Mouse (Mus musculus): ENCODE results near the gene Gm49405. TPM values are rescaled to one million over a fixed set of nuclear protein-coding genes. Genes with fewer than 3 reads are reported as not detected.
A peak's percentile ranks its signal among the peaks of the same experiment; 100 is the strongest.
"Not testable (repeated sequence)": the region's sequence is repeated elsewhere in the genome, so short reads cannot be mapped to it uniquely, and the experiment has no call there.

Gm49405 gene
- polyA plus RNA-seq, 1 experiment: 1.2 TPM

GRCm38 (mm10) chr19:4037788-4038232, 37.4 kb downstream of the Gm49405 start, which contains the start of gene Gstp1:
Gene Gstp1 (minus strand): TSS chr19:4037985.
- DNase-seq: peak; percentile 93

GRCm38 (mm10) chr19:4040941-4041340, 40.5 kb downstream of the Gm49405 start:
- H3K27me3 ChIP-seq (replicated peaks; ENCODE audit: control insufficient read depth, insufficient read depth, low read length); H3K27ac ChIP-seq (ENCODE audit: insufficient read depth, low read depth, low read length); DNase-seq; H3K36me3 ChIP-seq (ENCODE audit: control insufficient read depth, insufficient read depth, low read length); H3K4me3 ChIP-seq (ENCODE audit: insufficient read depth, low read depth, low read length): not testable (repeated sequence)
- 82% methylated on average over 5 of the region's 5 CpGs for WGBS
- peaks cover 12% of the 10 kb centered on the region; the same call in 1 of the 2 replicates for H3K4me1 ChIP-seq (ENCODE audit: control insufficient read depth, insufficient read depth, low read length)

More at GRCm38 (mm10) chr19:4037788-4038232, 37.4 kb downstream of the Gm49405 start, which contains the start of gene Gstp1:
- under 1% methylated on average over 26 of the region's 26 CpGs for WGBS
- Histone ChIP-seq H3K27ac (ENCODE audit: insufficient read depth, low read depth, low read length) (peak within 1 kb of the TSS; percentile 84), H3K27me3 (replicated peaks; ENCODE audit: control insufficient read depth, insufficient read depth, low read length) (no peaks in the 10 kb centered on the region), H3K36me3 (ENCODE audit: control insufficient read depth, insufficient read depth, low read length) (no peaks in the 10 kb centered on the region), H3K4me1 (ENCODE audit: control insufficient read depth, insufficient read depth, low read length) (peaks cover 10% of the 10 kb centered on the region; the same call in 1 of the 2 replicates), H3K4me3 (ENCODE audit: insufficient read depth, low read depth, low read length) (peak within 1 kb of the TSS; percentile 91)
- TF ChIP-seq POLR2A (IDR thresholded peaks at IDR 0.05; ENCODE audit: low read depth, low read length): peak; percentile 74
- TF ChIP-seq CTCF (conservative IDR thresholded peaks at IDR 0.05; ENCODE audit: insufficient read depth, insufficient read length, low read depth, low read length): 0 out of 2 replicates have a peak, but pooled peaks have one; percentile 16

- not testable (repeated sequence) for H3K4me3 ChIP-seq (ENCODE audit: insufficient read depth, low read depth, low read length); H3K27ac ChIP-seq (ENCODE audit: insufficient read depth, low read depth, low read length); H3K36me3 ChIP-seq (ENCODE audit: control insufficient read depth, insufficient read depth, low read length); H3K27me3 ChIP-seq (replicated peaks; ENCODE audit: control insufficient read depth, insufficient read depth, low read length); DNase-seq
- H3K4me1 ChIP-seq (ENCODE audit: control insufficient read depth, insufficient read depth, low read length): peaks cover 12% of the 10 kb centered on the region; the same call in 1 of the 2 replicates
- 96% methylated on average over 4 of the region's 4 CpGs for WGBS
These were observed 41.1 kb downstream of the Gm49405 start for GRCm38 (mm10) chr19:4041500-4041899.

- peak; percentile 47 for DNase-seq
- H3K4me1 ChIP-seq (ENCODE audit: control insufficient read depth, insufficient read depth, low read length): peaks cover 11% of the 10 kb centered on the region; the same call in 1 of the 2 replicates
- TF ChIP-seq CTCF (conservative IDR thresholded peaks at IDR 0.05; ENCODE audit: insufficient read depth, insufficient read length, low read depth, low read length): no peak
- no peak for TF ChIP-seq POLR2A (IDR thresholded peaks at IDR 0.05; ENCODE audit: low read depth, low read length)
- no peaks in the 10 kb centered on the region for H3K36me3 ChIP-seq (ENCODE audit: control insufficient read depth, insufficient read depth, low read length)
- H3K4me3 ChIP-seq (ENCODE audit: insufficient read depth, low read depth, low read length): no peak overlapping the region
- H3K27me3 ChIP-seq (replicated peaks; ENCODE audit: control insufficient read depth, insufficient read depth, low read length): no peaks in the 10 kb centered on the region
- 65% methylated on average over 14 of the region's 14 CpGs for WGBS
- no peak overlapping the region for H3K27ac ChIP-seq (ENCODE audit: insufficient read depth, low read depth, low read length)
These were observed 41.7 kb downstream of the Gm49405 start for GRCm38 (mm10) chr19:4042124-4042523.

- not testable (repeated sequence) for H3K36me3 ChIP-seq (ENCODE audit: control insufficient read depth, insufficient read depth, low read length); H3K4me3 ChIP-seq (ENCODE audit: insufficient read depth, low read depth, low read length); H3K27ac ChIP-seq (ENCODE audit: insufficient read depth, low read depth, low read length); H3K4me1 ChIP-seq (ENCODE audit: control insufficient read depth, insufficient read depth, low read length); DNase-seq; H3K27me3 ChIP-seq (replicated peaks; ENCODE audit: control insufficient read depth, insufficient read depth, low read length)
- 86% methylated on average over 5 of the region's 5 CpGs for whole genome bisulfite sequencing
These were observed 43.7 kb downstream of the Gm49405 start for GRCm38 (mm10) chr19:4044109-4044508.

GRCm38 (mm10) chr19:4045966-4046865, 45.8 kb downstream of the Gm49405 start, which contains the start of gene Gstp2:
Gene Gstp2 (minus strand): TSS chr19:4046023.
- peak within 1 kb of the TSS; percentile 33; the same call in 1 of the 2 replicates for H3K27ac ChIP-seq (ENCODE audit: insufficient read depth, low read depth, low read length)
- H3K4me3 ChIP-seq (ENCODE audit: insufficient read depth, low read depth, low read length): no peak within 1 kb of the TSS
- peaks cover 2% of the 10 kb centered on the region; the same call in 1 of the 2 replicates for H3K4me1 ChIP-seq (ENCODE audit: control insufficient read depth, insufficient read depth, low read length)
- 34% methylated on average over 16 of the region's 16 CpGs for WGBS
- no peaks in the 10 kb centered on the region for H3K36me3 ChIP-seq (ENCODE audit: control insufficient read depth, insufficient read depth, low read length)
- peak; percentile 56 for TF ChIP-seq CTCF (conservative IDR thresholded peaks at IDR 0.05; ENCODE audit: insufficient read depth, insufficient read length, low read depth, low read length)
- TF ChIP-seq POLR2A (IDR thresholded peaks at IDR 0.05; ENCODE audit: low read depth, low read length): no peak
- DNase-seq: peak; percentile 95
- H3K27me3 ChIP-seq (replicated peaks; ENCODE audit: control insufficient read depth, insufficient read depth, low read length): no peaks in the 10 kb centered on the region

GRCm38 (mm10) chr19:4046866-4047254, 46.4 kb downstream of the Gm49405 start:
- DNase-seq: no peak
- Histone ChIP-seq H3K36me3 (ENCODE audit: control insufficient read depth, insufficient read depth, low read length) (no peaks in the 10 kb centered on the region), H3K4me1 (ENCODE audit: control insufficient read depth, insufficient read depth, low read length) (peaks cover 2% of the 10 kb centered on the region; the same call in 1 of the 2 replicates), H3K4me3 (ENCODE audit: insufficient read depth, low read depth, low read length) (no peak overlapping the region), H3K27me3 (replicated peaks; ENCODE audit: control insufficient read depth, insufficient read depth, low read length) (no peaks in the 10 kb centered on the region), H3K27ac (ENCODE audit: insufficient read depth, low read depth, low read length) (no peak overlapping the region)
- WGBS: 82% methylated on average over 8 of the region's 8 CpGs
- TF ChIP-seq CTCF (conservative IDR thresholded peaks at IDR 0.05; ENCODE audit: insufficient read depth, insufficient read length, low read depth, low read length) (no peak), POLR2A (IDR thresholded peaks at IDR 0.05; ENCODE audit: low read depth, low read length) (no peak)

All from kidney, adult 2 months (tissue).